Mouse (Mus musculus) heart, postnatal 14 days (tissue): ENCODE measurements around the gene Ralb. TPM values are rescaled to one million over a fixed set of nuclear protein-coding genes. Genes with fewer than 3 reads are reported as not detected.

ENCODE experiments used
- DNase-seq, 2 experiments: peaks; one replicate each; pipeline ENCODE4 v3.0.0; 2021 to 2022
- intact Hi-C: fragments of 180-260 bp; cut with DNase I; formaldehyde crosslinking; loops from one replicate; pipeline ENCODE4 v1.15.1; 2025
- total RNA-seq, 2 experiments: library from RNA; stranded (reverse); gene quantifications; 2 replicates each; pipeline ENCODE4 v1.2.3; 2021

Ralb gene
- total RNA-seq, 2 experiments from 2014 or later, result 36.7 to 39.6 TPM

GRCm38 (mm10) chr1:119525689-119526591 is 21.3 kb upstream of the Ralb start, which contains the start of gene Tmem185b:
TSS of gene Tmem185b (plus strand) at chr1:119526160.
- peak; percentile 94 to 96 for DNase-seq
- intact Hi-C loops, result loop anchor here (2.0 kb wide), 2 partner anchors 17 to 39 kb away; no protein-coding TSS in a partner anchor

- intact Hi-C loops, result loop anchor here (2.0 kb wide), 1 partner anchor 16 kb away; no protein-coding TSS in a partner anchor
Observed at GRCm38 (mm10) chr1:119525004-119525444, 20.4 kb upstream of the Ralb start.

GRCm38 (mm10) chr1:119523826-119524225 is 19.2 kb upstream of the Ralb start:
- intact Hi-C loops, result loop anchor here (2.0 kb wide), 1 partner anchor 15 kb away; no protein-coding TSS in a partner anchor
- no peak for DNase-seq

More at GRCm38 (mm10) chr1:119525004-119525444, 20.4 kb upstream of the Ralb start:
- peak; percentile 44 to 67 for DNase-seq

- intact Hi-C loops, result no loop called here
- no peak for DNase-seq
Observed at GRCm38 (mm10) chr1:119523369-119523768, 18.8 kb upstream of the Ralb start.

- no peak for DNase-seq
- intact Hi-C loops, result no loop called here
Observed at GRCm38 (mm10) chr1:119522726-119523125, 18.1 kb upstream of the Ralb start.

- intact Hi-C loops, result no loop called here
- DNase-seq, result no peak
Observed at GRCm38 (mm10) chr1:119521681-119522080, 17.1 kb upstream of the Ralb start.

GRCm38 (mm10) chr1:119521029-119521428 is 16.4 kb upstream of the Ralb start:
- DNase-seq, result no peak
- intact Hi-C loops, result no loop called here

- intact Hi-C loops, result no loop called here
- DNase-seq, result no peak
Observed at GRCm38 (mm10) chr1:119519286-119519685, 14.7 kb upstream of the Ralb start.

GRCm38 (mm10) chr1:119518786-119519185 is 14.2 kb upstream of the Ralb start:
- intact Hi-C loops, result no loop called here
- no peak for DNase-seq

- DNase-seq, result no peak
- intact Hi-C loops, result no loop called here
Observed at GRCm38 (mm10) chr1:119518060-119518459, 13.5 kb upstream of the Ralb start.

- peak in 1 of 2 experiments; percentile 29 for DNase-seq
- intact Hi-C loops, result no loop called here
Observed at GRCm38 (mm10) chr1:119510857-119511256, 6.3 kb upstream of the Ralb start.

GRCm38 (mm10) chr1:119510409-119510808 is 5.8 kb upstream of the Ralb start:
- DNase-seq, result no peak
- intact Hi-C loops, result no loop called here

GRCm38 (mm10) chr1:119509474-119509873 is 4.9 kb upstream of the Ralb start:
- intact Hi-C loops, result loop anchor here (2.0 to 10.0 kb wide), 2 partner anchors 15 to 1195 kb away; partner anchors contain the start of gene Tsn
- DNase-seq, result no peak

GRCm38 (mm10) chr1:119508548-119508947 is 4.0 kb upstream of the Ralb start:
- intact Hi-C loops, result loop anchor here (2.0 to 10.0 kb wide), 2 partner anchors 16 to 1194 kb away; partner anchors contain the start of gene Tsn
- DNase-seq, result peak; percentile 53 to 59

GRCm38 (mm10) chr1:119505951-119506350 is 1.4 kb upstream of the Ralb start:
- intact Hi-C loops, result loop anchor here (10.0 kb wide), 1 partner anchor 1191 kb away; the partner anchor contains the start of gene Tsn
- DNase-seq, result no peak

- intact Hi-C loops, result loop anchor here (10.0 kb wide), 1 partner anchor 1189 kb away; the partner anchor contains the start of gene Tsn
Observed at GRCm38 (mm10) chr1:119503808-119504207, 786 bp downstream of the Ralb start.

GRCm38 (mm10) chr1:119503181-119503580 is 1.4 kb downstream of the Ralb start:
- intact Hi-C loops, result loop anchor here (10.0 kb wide), 1 partner anchor 1188 kb away; the partner anchor contains the start of gene Tsn
- no peak for DNase-seq

More at GRCm38 (mm10) chr1:119503808-119504207, 786 bp downstream of the Ralb start:
- no peak for DNase-seq

- intact Hi-C loops, result loop anchor here (10.0 kb wide), 1 partner anchor 1188 kb away; the partner anchor contains the start of gene Tsn
- DNase-seq, result no peak
Observed at GRCm38 (mm10) chr1:119502729-119503128, 1.9 kb downstream of the Ralb start.

GRCm38 (mm10) chr1:119501881-119502280 is 2.7 kb downstream of the Ralb start:
- DNase-seq, result no peak
- intact Hi-C loops, result loop anchor here (10.0 kb wide), 1 partner anchor 1187 kb away; the partner anchor contains the start of gene Tsn

- intact Hi-C loops, result no loop called here
Observed at GRCm38 (mm10) chr1:119499456-119499855, 5.1 kb downstream of the Ralb start.

More at GRCm38 (mm10) chr1:119499456-119499855, 5.1 kb downstream of the Ralb start:
- DNase-seq, result no peak
